Comparison of ENCODE assay signal across 12 mouse cellular contexts in the genomic region with DNA sequence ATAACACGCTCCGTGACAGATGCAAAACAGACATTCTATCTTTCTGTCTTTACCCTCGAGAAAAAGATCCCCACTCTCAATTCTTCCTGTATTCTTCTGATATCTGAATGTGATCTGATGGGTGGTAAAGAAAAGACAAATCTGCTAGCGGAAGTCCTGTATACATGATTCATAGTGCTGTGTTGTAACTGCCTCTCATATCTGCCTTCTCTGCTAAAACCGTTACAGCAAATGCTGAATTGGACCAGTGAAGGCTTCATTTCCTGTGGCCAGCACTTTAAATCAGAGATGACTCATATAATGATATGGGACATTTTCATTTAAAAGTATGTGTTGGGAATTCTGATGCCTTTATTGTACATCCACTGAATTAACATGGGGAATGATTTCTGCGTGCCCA.
"Had no signal": no experiment of that assay in that cellular context is flagged by ENCODE, and none has a peak within 500 bp of the region (broad histone marks: within the 10 kb centered on the region; RNA-seq: fewer than 3 reads in every experiment).

No protein-coding gene starts in this region.

- H3K4me3 ChIP-seq: limb, embryonic 10.5 days; liver, embryonic 15.5 days; lung, embryonic 15.5 days; midbrain, embryonic 10.5 days; midbrain, embryonic 15.5 days; neural tube, embryonic 12.5 days had no signal

- H3K27ac ChIP-seq: limb, embryonic 10.5 days; liver, embryonic 15.5 days; lung, embryonic 15.5 days; midbrain, embryonic 10.5 days; midbrain, embryonic 15.5 days; neural tube, embryonic 12.5 days had no signal

- ATAC-seq: midbrain, embryonic 15.5 days had no signal

- H3K27me3 ChIP-seq: liver, embryonic 15.5 days; lung, embryonic 15.5 days; midbrain, embryonic 15.5 days; neural tube, embryonic 12.5 days had no signal

- H3K36me3 ChIP-seq: limb, embryonic 10.5 days; liver, embryonic 15.5 days; lung, embryonic 15.5 days; midbrain, embryonic 10.5 days; midbrain, embryonic 15.5 days; neural tube, embryonic 12.5 days had no signal

- H3K9me3 ChIP-seq: limb, embryonic 10.5 days; liver, embryonic 15.5 days; lung, embryonic 15.5 days; midbrain, embryonic 10.5 days; midbrain, embryonic 15.5 days; neural tube, embryonic 12.5 days had no signal

- H3K4me2 ChIP-seq: liver, embryonic 11.5 days; liver, embryonic 15.5 days; lung, embryonic 15.5 days; midbrain, embryonic 15.5 days; neural tube, embryonic 12.5 days had no signal

- H3K9ac ChIP-seq: liver, embryonic 15.5 days; lung, embryonic 15.5 days; midbrain, embryonic 15.5 days; neural tube, embryonic 12.5 days had no signal

- DNase-seq: kidney, adult 8-10 months; right cerebral cortex, postnatal 4 days; spleen, adult 18-20 months; thymus, adult 18-20 months; thymus, postnatal 14 days had no signal

- H3K4me1 ChIP-seq: limb, embryonic 10.5 days; liver, embryonic 15.5 days; midbrain, embryonic 15.5 days; neural tube, embryonic 12.5 days had no signal
